Comparison of ENCODE assay signal across 8 mouse cellular contexts in the genomic region with DNA sequence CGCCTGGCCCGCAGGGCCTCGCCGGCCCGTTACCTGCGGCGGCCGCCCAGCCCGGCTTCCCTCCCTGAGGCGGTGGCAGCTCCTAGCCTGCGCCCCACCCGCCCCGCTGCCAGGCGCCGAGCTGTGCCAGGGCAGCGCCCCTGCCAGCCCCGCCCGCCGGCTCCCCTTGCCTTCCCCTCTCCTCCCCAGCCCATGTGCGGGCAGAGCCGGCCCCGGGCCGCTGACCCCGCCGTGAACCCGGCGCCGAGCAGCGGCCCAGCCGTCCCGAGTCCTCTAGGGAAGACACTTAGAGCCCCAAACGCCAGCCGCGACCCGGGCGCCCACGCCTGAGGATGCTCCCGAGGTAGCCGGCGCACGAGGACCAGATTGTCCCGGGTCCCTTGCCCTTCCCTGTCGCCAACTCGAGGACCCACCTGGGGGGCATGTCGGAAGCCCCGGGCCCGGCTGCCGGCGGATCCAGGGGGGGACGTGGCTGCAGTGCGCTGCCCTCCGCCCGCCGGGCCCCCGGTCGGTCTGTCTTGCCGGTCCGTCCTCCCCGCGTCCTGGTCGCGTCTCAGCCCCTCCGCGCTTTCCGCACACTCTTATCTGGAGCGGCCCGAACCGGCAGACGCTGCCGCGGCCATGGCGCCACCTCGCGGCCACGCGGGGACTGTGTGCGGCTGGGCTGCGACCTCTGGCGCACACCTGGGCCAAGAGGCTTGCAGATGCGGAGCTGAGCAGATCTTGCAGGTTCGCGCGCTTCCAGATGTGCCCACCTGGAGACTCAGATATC. TPM values are rescaled to one million over a fixed set of nuclear protein-coding genes. Genes with fewer than 3 reads are reported as not detected.
DNase-seq lines count a peak whose midpoint lies in the region; ATAC-seq and TF ChIP-seq lines count a peak whose summit lies in the region.

No protein-coding gene starts in this region.

- H3K36me3 ChIP-seq in MEL (ENCODE audit: control insufficient read depth in 1 of 2, insufficient read depth in 2 of 2, low read length in 2 of 2), result peaks cover 0 to 15% of the 10 kb centered on the region in 2 experiments; a peak in 2 of 4 replicates
- no peaks in the 10 kb centered on the region for H3K36me3 ChIP-seq in forebrain, embryonic 16.5 days (ENCODE audit: control insufficient read depth, insufficient read depth)
- H3K36me3 ChIP-seq in hindbrain, embryonic 10.5 days, result peaks cover 5% of the 10 kb centered on the region; the same call in 1 of the 2 replicates

- TF ChIP-seq POLR2A in MEL (IDR thresholded peaks at IDR 0.05; ENCODE audit: control insufficient read depth in 1 of 2, insufficient read depth in 1 of 2, low read depth in 1 of 2, low read length in 2 of 2, poor library complexity in 1 of 2), result peak; percentile 53 to 74; a peak in 3 of 4 replicates

- peaks cover 32% of the 10 kb centered on the region for H3K79me2 ChIP-seq in MEL (ENCODE audit: control insufficient read depth, insufficient read depth, low read length, poor library complexity)

- peak overlapping the region; percentile 85 for H3K9ac ChIP-seq in MEL (ENCODE audit: control insufficient read depth, low read depth, low read length, poor library complexity, severe bottlenecking)
- H3K9ac ChIP-seq in forebrain, embryonic 16.5 days (replicated peaks; ENCODE audit: low read depth, low read length), result peak overlapping the region; percentile 54

- peak overlapping the region; percentile 82 for H3K4me2 ChIP-seq in forebrain, embryonic 16.5 days (ENCODE audit: low read length)

- TF ChIP-seq EP300 in MEL (IDR thresholded peaks at IDR 0.05; ENCODE audit: low read depth in 1 of 2, low read length in 2 of 2), result peak in 1 of 2 experiments; percentile 56; a peak in 2 of 4 replicates

- no peaks in the 10 kb centered on the region for H3K27me3 ChIP-seq in MEL (ENCODE audit: control insufficient read depth in 1 of 2, insufficient read depth in 2 of 2, low read length in 2 of 2)
- peaks cover 61% of the 10 kb centered on the region for H3K27me3 ChIP-seq in forebrain, embryonic 16.5 days (replicated peaks; ENCODE audit: control insufficient read depth, insufficient read depth, low read length)
- peaks cover 96% of the 10 kb centered on the region for H3K27me3 ChIP-seq in hindbrain, embryonic 10.5 days (ENCODE audit: insufficient read depth, poor library complexity, severe bottlenecking)

- peak overlapping the region; percentile 70 to 81 for H3K4me3 ChIP-seq in MEL (ENCODE audit: control insufficient read depth in 1 of 2, insufficient read depth in 1 of 2, low read depth in 2 of 2, low read length in 2 of 2)
- peak overlapping the region; percentile 46 for H3K4me3 ChIP-seq in forebrain, embryonic 16.5 days (replicated peaks; ENCODE audit: low read length)
- H3K4me3 ChIP-seq in hindbrain, embryonic 10.5 days, result peak overlapping the region; percentile 57

- peak; percentile 81 for TF ChIP-seq RAD21 in MEL (IDR thresholded peaks at IDR 0.05; ENCODE audit: low read depth, low read length)

- WGBS in forebrain, embryonic 16.5 days, result under 1% methylated on average over 75 of the region's 83 CpGs
- WGBS in hindbrain, embryonic 10.5 days, result under 1% methylated on average over 83 of the region's 83 CpGs

- peaks cover 0 to 23% of the 10 kb centered on the region in 2 experiments; a peak in 2 of 4 replicates for H3K4me1 ChIP-seq in MEL (ENCODE audit: control insufficient read depth in 1 of 2, insufficient read depth in 2 of 2, low read length in 2 of 2)
- peaks cover 60% of the 10 kb centered on the region for H3K4me1 ChIP-seq in forebrain, embryonic 16.5 days (replicated peaks; ENCODE audit: control insufficient read depth, insufficient read depth, low read length)
- H3K4me1 ChIP-seq in hindbrain, embryonic 10.5 days (replicated peaks), result peaks cover 86% of the 10 kb centered on the region

- peak; percentile 97 for DNase-seq in MEL (ENCODE audit: low read depth, low spot score)
- peak; percentile 61 for DNase-seq in c-Kit-positive CD71-positive TER-119-positive erythroid progenitor cells, embryonic 14.5 days (ENCODE audit: low spot score)
- DNase-seq in hindbrain, embryonic 10.5 days (ENCODE audit: low spot score), result peak; percentile 84
- DNase-seq in layer of hippocampus, postnatal 25 days (ENCODE audit: extremely low spot score in 1 of 2, low spot score in 1 of 2), result peak; percentile 76 to 80
- peak; percentile 87 for DNase-seq in lung, postnatal 36 days
- DNase-seq in right cerebral cortex, postnatal 10 days (ENCODE audit: low spot score in 2 of 2), result peak; percentile 84 to 86
- DNase-seq in urinary bladder, postnatal 25 days (ENCODE audit: low spot score), result peak; percentile 90

- H3K27ac ChIP-seq in MEL (ENCODE audit: control insufficient read depth, low read depth, low read length), result peak overlapping the region; percentile 97
- H3K27ac ChIP-seq in forebrain, embryonic 16.5 days (ENCODE audit: low read length), result no peak overlapping the region
- peak overlapping the region; percentile 76 for H3K27ac ChIP-seq in hindbrain, embryonic 10.5 days

- no peaks in the 10 kb centered on the region for H3K9me3 ChIP-seq in MEL (replicated peaks; ENCODE audit: insufficient read depth, low read length)
- no peaks in the 10 kb centered on the region; the same call in 1 of the 2 replicates for H3K9me3 ChIP-seq in forebrain, embryonic 16.5 days (ENCODE audit: control insufficient read depth, low read length)
- H3K9me3 ChIP-seq in hindbrain, embryonic 10.5 days, result no peaks in the 10 kb centered on the region

- 0 out of 2 replicates have a peak, but pooled peaks have one; percentile 11 for ATAC-seq in forebrain, embryonic 16.5 days

- TF ChIP-seq CTCF in MEL (IDR thresholded peaks at IDR 0.05 in 2 of 3, conservative IDR thresholded peaks at IDR 0.05 in 1 of 3; ENCODE audit: control insufficient read depth in 1 of 3, insufficient read depth in 1 of 3, low read depth in 2 of 3, low read length in 3 of 3, poor library complexity in 1 of 3, severe bottlenecking in 1 of 3), result peak; percentile 73 to 100 (median 97); a peak in 5 of 6 replicates

TF ChIP-seq in MEL, 35 proteins besides CTCF, POLR2A, EP300 and RAD21 (continues in another document):
- TF ChIP-seq ELF1 (IDR thresholded peaks at IDR 0.05; ENCODE audit: low read depth, low read length), result no peak
- TF ChIP-seq UBTF (IDR thresholded peaks at IDR 0.05; ENCODE audit: borderline replicate concordance, insufficient read depth, low read depth, low read length), result peak; percentile 78; the same call in 1 of the 2 replicates
- TF ChIP-seq MAZ (IDR thresholded peaks at IDR 0.05; ENCODE audit: low read depth, low read length), result peak; percentile 73; the same call in 1 of the 2 replicates
- TF ChIP-seq NELFE (IDR thresholded peaks at IDR 0.05; ENCODE audit: low read depth, low read length), result peak; percentile 63
- TF ChIP-seq RCOR1 (IDR thresholded peaks at IDR 0.05; ENCODE audit: low read depth, low read length), result no peak
- no peak for TF ChIP-seq MAFK (IDR thresholded peaks at IDR 0.05; ENCODE audit: borderline replicate concordance, low read depth, low read length)
- peak; percentile 43 for TF ChIP-seq ETS1 (IDR thresholded peaks at IDR 0.05; ENCODE audit: low read depth, low read length)
- no peak for TF ChIP-seq GABPA (IDR thresholded peaks at IDR 0.05; ENCODE audit: low read depth, low read length)
- TF ChIP-seq CHD1 (IDR thresholded peaks at IDR 0.05; ENCODE audit: low read depth, low read length), result 0 out of 2 replicates have a peak, but pooled peaks have one; percentile 61
- TF ChIP-seq TAL1 (IDR thresholded peaks at IDR 0.05; ENCODE audit: low read length), result peak; percentile 32; the same call in 1 of the 2 replicates
- TF ChIP-seq USF1 (IDR thresholded peaks at IDR 0.05; ENCODE audit: low read depth, low read length), result no peak
- TF ChIP-seq MAX (IDR thresholded peaks at IDR 0.05; ENCODE audit: low read length), result no peak; the same call in 1 of the 2 replicates
- TF ChIP-seq TCF12 (IDR thresholded peaks at IDR 0.05; ENCODE audit: low read depth, low read length), result peak; percentile 73
- TF ChIP-seq ZC3H11A (IDR thresholded peaks at IDR 0.05; ENCODE audit: low read depth, low read length), result peak; percentile 80
- no peak for TF ChIP-seq POLR2AphosphoS5 (IDR thresholded peaks at IDR 0.05; ENCODE audit: borderline replicate concordance, low read depth, low read length)

RNA-seq across cellular contexts. Expression of gene Hic1, which starts 0.5 kb away (rescaled TPM):
- total RNA-seq in MEL (2012; rRNA removed), result 16.7 and 18.8 TPM in 2 replicates
- 10 to 100 TPM in 1 of 2 experiments, not detected in 1; 18.2 TPM for polyA plus RNA-seq in MEL (2012; ENCODE audit: insufficient read depth in 1 of 2, insufficient read length in 2 of 2, low read depth in 1 of 2, low replicate concordance in 2 of 2, missing spikeins in 1 of 2)
- 1.2 and 2.3 TPM in 2 replicates for polyA plus RNA-seq in forebrain, embryonic 16.5 days (2015; fragmentation: Nextera tagmentation; extraction: Ambion mirVana)
- 0.15 and 0.52 TPM in 2 replicates for polyA plus RNA-seq in hindbrain, embryonic 10.5 days (2016; fragmentation: Nextera tagmentation; extraction: Ambion mirVana)
- total RNA-seq in layer of hippocampus, postnatal 25 days (2021), result 1 to 10 TPM; 2.5 to 3.2 TPM

RNA-seq across cellular contexts. Expression of gene Ovca2, which starts 9.9 kb away (rescaled TPM):
- 22.7 and 33.1 TPM in 2 replicates for total RNA-seq in MEL (2012; rRNA removed)
- 10 to 100 TPM in 1 of 2 experiments, not detected in 1; 23.1 TPM for polyA plus RNA-seq in MEL (2012; ENCODE audit: insufficient read depth in 1 of 2, insufficient read length in 2 of 2, low read depth in 1 of 2, low replicate concordance in 2 of 2, missing spikeins in 1 of 2)
- polyA plus RNA-seq in forebrain, embryonic 16.5 days (2015; fragmentation: Nextera tagmentation; extraction: Ambion mirVana), result 18.0 and 20.8 TPM in 2 replicates
- polyA plus RNA-seq in hindbrain, embryonic 10.5 days (2016; fragmentation: Nextera tagmentation; extraction: Ambion mirVana), result 27.6 and 33.1 TPM in 2 replicates
- total RNA-seq in layer of hippocampus, postnatal 25 days (2021), result 10 to 100 TPM; 18.2 to 18.3 TPM

RNA-seq across cellular contexts. Expression of gene Dph1, which starts 22.3 kb away (rescaled TPM):
- 54.2 and 59.5 TPM in 2 replicates for total RNA-seq in MEL (2012; rRNA removed)
- 10 to 100 TPM in 1 of 2 experiments, not detected in 1; 58.4 TPM for polyA plus RNA-seq in MEL (2012; ENCODE audit: insufficient read depth in 1 of 2, insufficient read length in 2 of 2, low read depth in 1 of 2, low replicate concordance in 2 of 2, missing spikeins in 1 of 2)
- polyA plus RNA-seq in forebrain, embryonic 16.5 days (2015; fragmentation: Nextera tagmentation; extraction: Ambion mirVana), result 15.4 and 16.1 TPM in 2 replicates
- 23.2 and 24.2 TPM in 2 replicates for polyA plus RNA-seq in hindbrain, embryonic 10.5 days (2016; fragmentation: Nextera tagmentation; extraction: Ambion mirVana)
- total RNA-seq in layer of hippocampus, postnatal 25 days (2021), result 10 to 100 TPM; 35.4 to 36.1 TPM

RNA-seq across cellular contexts. Expression of gene Rtn4rl1, which starts 24.8 kb away (rescaled TPM):
- total RNA-seq in MEL (2012; rRNA removed), result 0.35 and 0.46 TPM in 2 replicates
- polyA plus RNA-seq in MEL (2012; ENCODE audit: insufficient read depth in 1 of 2, insufficient read length in 2 of 2, low read depth in 1 of 2, low replicate concordance in 2 of 2, missing spikeins in 1 of 2), result 1 to 10 TPM in 1 of 2 experiments, not detected in 1; 2.6 TPM
- 5.5 and 6.3 TPM in 2 replicates for polyA plus RNA-seq in forebrain, embryonic 16.5 days (2015; fragmentation: Nextera tagmentation; extraction: Ambion mirVana)
- polyA plus RNA-seq in hindbrain, embryonic 10.5 days (2016; fragmentation: Nextera tagmentation; extraction: Ambion mirVana), result 2.5 and 2.8 TPM in 2 replicates
- total RNA-seq in layer of hippocampus, postnatal 25 days (2021), result 100 to 1,000 TPM in 1 of 2 experiments, 10 to 100 TPM in 1; 94.7 to 106 TPM
